Mouse (Mus musculus) c-Kit-positive CD71-positive TER-119-negative erythroid progenitor cells, embryonic 14.5 days (primary cell): Measurements from ENCODE around the gene Pdcd11.

Source experiments
- DNase-seq: peaks from one replicate; pipeline ENCODE4 v3.0.0-alpha.2; 2013; ENCODE audit warnings: low read depth

Pdcd11 gene

DNA sequence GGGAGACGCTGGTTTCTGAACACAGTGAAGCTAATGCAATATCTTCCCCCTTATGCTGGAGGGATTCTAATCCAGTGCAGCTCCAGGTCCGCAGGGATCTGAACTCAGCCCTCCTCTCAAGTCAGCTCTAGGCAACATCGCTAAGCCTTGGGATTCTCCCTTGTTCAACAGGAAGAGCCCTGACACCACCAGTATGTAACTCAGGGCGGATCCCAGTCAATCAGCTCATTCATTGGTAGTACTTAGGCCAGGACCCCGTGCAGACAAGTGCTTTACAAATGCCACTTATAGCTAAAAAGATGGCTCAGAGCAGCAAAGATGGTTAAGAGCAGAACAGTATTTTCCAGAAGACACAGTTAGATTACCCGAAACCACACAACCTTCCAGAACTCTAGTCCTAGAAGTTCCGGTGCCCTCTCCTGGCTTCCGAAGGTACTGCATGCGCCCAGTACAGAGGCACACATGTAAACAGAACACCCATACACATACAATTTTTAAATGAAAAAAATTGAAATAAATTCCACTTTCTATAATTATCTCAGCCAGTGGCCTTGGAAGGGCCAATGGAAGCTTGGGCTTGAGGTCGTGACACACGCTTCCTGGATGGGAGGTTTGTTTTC lies 78.3 kb downstream of the Pdcd11 start:
- peak; percentile 73 for DNase-seq

DNA sequence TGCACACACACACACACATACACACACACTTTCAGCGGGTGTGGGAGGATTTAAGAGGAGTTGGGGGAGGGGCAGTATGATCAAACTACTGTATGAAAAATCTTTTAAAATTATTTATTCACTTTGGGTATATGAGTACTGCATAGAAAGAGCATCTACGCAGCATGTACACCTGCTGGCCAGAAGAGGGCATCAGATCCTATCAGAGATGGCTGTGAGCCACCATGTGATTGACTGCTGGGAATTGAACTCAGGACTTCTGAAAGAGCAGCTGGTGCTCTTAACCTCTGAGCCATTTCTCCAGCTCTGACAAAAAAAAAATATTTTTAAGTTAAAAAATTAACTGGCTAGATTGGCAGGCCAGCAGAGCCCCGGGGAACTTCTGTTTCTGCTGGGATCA lies 83.9 kb downstream of the Pdcd11 start:
- DNase-seq = no peak

DNA sequence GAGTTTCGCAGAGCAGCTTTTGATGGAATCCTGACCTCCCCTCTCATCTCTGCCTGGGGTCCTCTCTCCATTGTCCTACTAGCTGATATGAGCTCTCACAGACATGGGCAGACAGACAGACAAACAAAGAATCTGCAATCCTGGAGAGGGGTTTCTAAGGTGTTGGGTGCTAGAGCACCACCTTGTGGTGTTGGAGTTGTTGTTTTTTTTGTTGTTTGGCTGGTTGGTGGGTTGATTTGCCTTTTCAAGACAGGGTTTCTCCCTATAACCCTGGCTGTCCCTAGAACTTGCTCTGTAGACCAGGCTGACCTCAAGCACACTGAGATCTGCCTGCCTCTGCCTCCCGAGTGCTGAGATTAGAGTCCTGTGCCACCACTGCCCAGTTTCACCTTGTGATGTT lies 84.9 kb downstream of the Pdcd11 start:
- DNase-seq = no peak

DNA sequence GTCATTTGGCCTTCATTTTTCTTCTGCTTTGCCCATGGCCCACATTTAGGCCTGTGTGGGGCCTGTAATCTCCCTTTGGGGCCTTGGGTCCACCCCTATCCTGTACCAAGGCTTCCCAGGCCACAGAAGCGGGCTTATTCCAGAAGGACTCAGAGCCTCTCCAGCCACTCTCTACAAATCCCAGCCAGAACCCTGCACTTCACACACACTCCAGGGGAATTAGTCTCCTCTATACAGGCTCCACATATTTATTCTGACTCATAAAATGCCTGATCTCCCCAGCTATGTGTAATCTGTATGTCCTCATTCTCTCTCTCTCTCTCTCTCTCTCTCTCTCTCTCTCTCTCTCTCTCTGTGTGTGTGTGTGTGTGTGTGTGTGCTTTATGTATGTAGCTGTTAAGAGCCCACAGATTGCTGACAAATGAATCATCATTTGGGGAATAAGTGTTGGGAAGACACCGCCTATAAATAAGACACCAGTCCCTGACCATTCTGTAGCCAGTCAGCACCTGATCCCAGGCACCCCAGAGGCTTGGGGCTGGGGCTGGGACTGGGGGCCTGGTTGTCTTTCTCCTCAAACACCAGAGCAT lies 86.4 kb downstream of the Pdcd11 start:
- DNase-seq = no peak

DNA sequence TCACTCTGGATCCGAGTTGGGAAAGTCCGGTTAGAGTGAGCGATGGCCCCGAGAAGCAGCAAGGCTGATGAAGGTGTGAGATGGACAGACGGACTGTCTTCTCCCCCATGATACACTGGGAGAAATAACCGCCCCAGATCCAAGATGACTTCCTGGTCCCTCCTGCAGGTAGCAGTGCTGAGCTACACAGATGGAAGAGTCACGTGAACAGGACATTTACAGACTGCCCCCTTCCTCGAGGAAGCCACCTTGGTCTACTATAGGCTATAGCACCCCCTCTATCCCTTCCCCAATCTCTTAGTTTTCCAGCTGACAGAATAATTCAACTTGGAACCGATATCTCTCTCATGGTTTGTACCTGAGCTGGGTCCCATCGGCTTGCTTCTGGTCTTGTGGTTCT lies 87.4 kb downstream of the Pdcd11 start:
- no peak for DNase-seq

DNA sequence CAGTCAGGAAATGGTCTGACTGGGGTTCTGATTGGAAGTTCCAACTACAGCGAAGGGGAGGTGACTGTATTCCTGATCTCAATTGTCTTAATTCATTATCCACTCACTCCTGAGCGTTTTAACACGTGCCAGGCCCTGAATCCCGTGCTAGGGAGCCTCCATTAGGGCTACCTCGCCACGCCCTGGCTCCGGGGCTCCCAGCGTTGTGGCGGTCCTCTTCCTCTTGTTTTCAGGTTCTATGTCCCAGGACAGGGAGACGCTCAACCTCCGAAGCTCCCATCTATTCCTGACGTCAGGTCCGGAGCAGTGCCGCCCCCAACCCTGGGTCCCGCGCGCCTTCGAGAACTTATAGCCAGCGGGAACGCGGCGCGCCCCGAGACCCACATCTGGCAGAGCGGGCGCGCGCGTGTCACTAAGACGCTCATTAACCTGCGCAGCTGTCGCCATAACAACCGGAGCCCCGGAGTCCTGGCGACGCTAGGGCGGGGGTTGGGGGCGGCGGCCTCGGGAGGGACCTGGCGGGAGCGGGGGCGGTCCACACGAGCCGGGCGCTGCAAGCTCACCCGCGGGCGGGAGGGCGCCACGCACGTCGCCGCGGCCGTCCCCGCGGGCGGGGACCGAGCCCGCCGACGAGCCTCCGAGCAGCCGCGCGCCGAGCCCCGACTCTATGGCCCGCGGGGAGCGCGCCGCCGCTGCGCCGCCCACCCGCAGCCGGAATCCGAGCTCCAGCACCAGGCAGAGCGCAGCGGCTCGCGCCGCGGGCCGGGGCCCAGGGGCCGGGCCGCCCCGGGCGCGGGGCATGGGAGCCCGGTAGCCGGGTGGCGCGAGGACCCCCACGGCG lies 88.1 kb downstream of the Pdcd11 start, which contains the start of gene Neurl1a:
Gene Neurl1a, plus strand, starts transcription at position 390 of the 841 bp plus-strand sequence.
- DNase-seq = no peak

DNA sequence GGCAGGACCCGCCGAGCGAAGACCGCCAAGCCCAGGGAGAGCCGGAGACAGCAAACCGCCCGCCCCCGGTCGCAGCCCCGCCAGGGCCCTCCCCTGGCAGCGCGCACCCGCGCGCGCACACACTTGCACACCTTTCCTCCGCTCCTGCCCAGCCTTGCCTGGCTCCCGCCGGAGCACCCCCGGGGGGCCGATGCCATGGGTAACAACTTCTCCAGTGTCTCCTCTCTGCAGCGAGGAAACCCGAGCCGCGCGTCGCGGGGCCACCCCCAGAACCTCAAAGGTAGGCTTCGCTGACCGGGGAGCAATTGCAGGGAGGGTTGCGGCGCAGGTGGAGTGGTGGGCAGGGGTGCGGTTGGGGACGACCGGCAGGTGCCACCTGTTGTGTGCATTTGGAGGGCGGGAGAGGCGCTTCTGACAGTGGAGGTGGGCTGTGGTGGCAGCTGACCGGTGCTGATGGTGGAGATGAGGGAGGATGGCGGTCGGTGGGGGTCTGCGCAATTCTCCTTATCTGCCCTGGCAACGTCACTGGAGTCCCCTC lies 88.8 kb downstream of the Pdcd11 start:
- DNase-seq = no peak

DNA sequence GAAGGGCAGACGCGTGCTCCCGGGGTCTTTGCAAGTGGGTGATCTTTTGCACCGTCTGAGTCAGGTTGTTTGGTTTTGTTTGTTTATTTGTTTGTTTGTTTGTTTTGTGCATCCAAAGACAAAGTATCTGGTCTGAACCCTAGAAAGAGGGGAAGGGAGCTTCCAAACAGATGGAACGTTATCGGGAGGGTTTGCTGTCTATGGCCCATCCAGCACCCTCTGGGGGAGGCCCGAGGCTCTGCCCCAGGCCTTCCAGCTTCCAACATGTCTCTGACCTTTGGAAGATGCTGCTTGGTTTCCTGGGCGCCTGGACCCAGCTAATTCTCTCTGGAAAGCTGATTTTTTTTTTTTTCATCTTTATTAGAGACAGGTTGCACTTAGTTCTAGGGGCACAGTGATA lies 89.4 kb downstream of the Pdcd11 start:
- no peak for DNase-seq
